Mouse (Mus musculus) midbrain, embryonic 15.5 days (tissue): ENCODE measurements around the gene Cacna1c. TPM values are rescaled to one million over a fixed set of nuclear protein-coding genes. Genes with fewer than 3 reads are reported as not detected.

Experiments
- ATAC-seq: fragments of 200-750 bp; cut with Nextera tagmentation; replicated peaks from 2 replicates; pipeline ENCODE4 v1.8.0; 2017; ENCODE audit warnings: moderate TSS enrichment
- H3K27ac ChIP-seq: fragments of 300-500 bp; sonication (generic); 2 replicates; pipeline ENCODE4 v1.5.1; 2015; ENCODE audit warnings: mild to moderate bottlenecking, inconsistent platforms
- H3K27me3 ChIP-seq: fragments of 300-500 bp; sonication (generic); replicated peaks from 2 replicates; pipeline ENCODE4 v1.6.1; 2015; ENCODE audit warnings: inconsistent platforms
- H3K36me3 ChIP-seq: fragments of 300-500 bp; sonication (generic); replicated peaks from 2 replicates; pipeline ENCODE4 v1.6.1; 2015; ENCODE audit warnings: inconsistent platforms
- H3K4me1 ChIP-seq: fragments of 300-500 bp; sonication (generic); 2 replicates; pipeline ENCODE4 v1.6.1; 2015; ENCODE audit warnings: inconsistent platforms
- H3K4me2 ChIP-seq: fragments of 300-500 bp; sonication (generic); 2 replicates; pipeline ENCODE4 v1.6.1; 2015; ENCODE audit warnings: inconsistent platforms, mild to moderate bottlenecking, moderate library complexity
- H3K4me3 ChIP-seq: fragments of 300-500 bp; sonication (generic); 2 replicates; pipeline ENCODE4 v1.5.1; 2015; ENCODE audit warnings: mild to moderate bottlenecking, inconsistent platforms
- H3K9ac ChIP-seq: fragments of 300-500 bp; sonication (generic); 2 replicates; pipeline ENCODE4 v1.6.1; 2015; ENCODE audit warnings: mild to moderate bottlenecking, inconsistent platforms
- H3K9me3 ChIP-seq: fragments of 300-500 bp; sonication (generic); 2 replicates; pipeline ENCODE4 v1.6.1; 2016; ENCODE audit warnings: inconsistent platforms
- WGBS: fragments of 180-500 bp; shearing (Covaris S2); methylation state at CpG from one replicate; pipeline ENCODE4 v1.1.7; 2015; ENCODE audit warnings: mixed read lengths; 5-methylcytosine and 5-hydroxymethylcytosine counted together
- polyA plus RNA-seq: library from polyadenylated mRNA; unstranded; fragments of >200 nt; fragmentation: Nextera tagmentation; extraction: Ambion mirVana; gene quantifications from 2 replicates; pipeline ENCODE4 v1.2.1, GENCODE M21; 2015

The Cacna1c gene
- polyA plus RNA-seq, 1 experiment from 2014 or later, result 7.9 TPM

GRCm38 (mm10) chr6:118626246-118626645 is 570.0 kb downstream of the Cacna1c start:
- 65% methylated on average over 4 of the region's 4 CpGs for WGBS
- no peak overlapping the region for H3K4me3 ChIP-seq
- H3K9me3 ChIP-seq, result no peaks in the 10 kb centered on the region
- H3K4me2 ChIP-seq, result no peak overlapping the region
- no peak overlapping the region for H3K27ac ChIP-seq
- 0 out of 2 replicates have a peak, but pooled peaks cover 5% of the 10 kb centered on the region for H3K36me3 ChIP-seq
- H3K27me3 ChIP-seq, result no peaks in the 10 kb centered on the region
- no peak overlapping the region for H3K9ac ChIP-seq
- ATAC-seq, result peak; percentile 58
- no peaks in the 10 kb centered on the region for H3K4me1 ChIP-seq

GRCm38 (mm10) chr6:118623609-118624008 is 572.6 kb downstream of the Cacna1c start:
- H3K36me3 ChIP-seq, result 0 out of 2 replicates have a peak, but pooled peaks cover 8% of the 10 kb centered on the region
- no peaks in the 10 kb centered on the region for H3K4me1 ChIP-seq
- H3K27ac ChIP-seq, result no peak overlapping the region
- no peak for ATAC-seq
- no peaks in the 10 kb centered on the region for H3K9me3 ChIP-seq
- H3K4me2 ChIP-seq, result no peak overlapping the region
- no peak overlapping the region for H3K9ac ChIP-seq
- WGBS, result 94% methylated on average over 3 of the region's 3 CpGs
- no peaks in the 10 kb centered on the region for H3K27me3 ChIP-seq
- no peak overlapping the region for H3K4me3 ChIP-seq

- Histone ChIP-seq H3K27ac (no peak overlapping the region), H3K4me3 (no peak overlapping the region), H3K27me3 (no peaks in the 10 kb centered on the region), H3K4me2 (no peak overlapping the region), H3K9me3 (no peaks in the 10 kb centered on the region), H3K9ac (no peak overlapping the region), H3K36me3 (0 out of 2 replicates have a peak, but pooled peaks cover 8% of the 10 kb centered on the region), H3K4me1 (no peaks in the 10 kb centered on the region)
- ATAC-seq, result no peak
- WGBS, result 79% methylated on average over 7 of the region's 7 CpGs
These were observed 574.4 kb downstream of the Cacna1c start for GRCm38 (mm10) chr6:118621866-118622265.

- no peak overlapping the region for H3K4me3 ChIP-seq
- ATAC-seq, result no peak
- no peak overlapping the region for H3K9ac ChIP-seq
- no peak overlapping the region for H3K27ac ChIP-seq
- no peaks in the 10 kb centered on the region for H3K9me3 ChIP-seq
- H3K36me3 ChIP-seq, result 0 out of 2 replicates have a peak, but pooled peaks cover 8% of the 10 kb centered on the region
- H3K4me1 ChIP-seq, result no peaks in the 10 kb centered on the region
- H3K4me2 ChIP-seq, result no peak overlapping the region
- 91% methylated on average over 3 of the region's 3 CpGs for WGBS
- H3K27me3 ChIP-seq, result no peaks in the 10 kb centered on the region
These were observed 574.8 kb downstream of the Cacna1c start for GRCm38 (mm10) chr6:118621406-118621805.

GRCm38 (mm10) chr6:118608906-118609305 is 587.3 kb downstream of the Cacna1c start:
- H3K4me1 ChIP-seq, result no peaks in the 10 kb centered on the region
- no peak overlapping the region for H3K4me2 ChIP-seq
- no peak for ATAC-seq
- no peak overlapping the region for H3K27ac ChIP-seq
- no peaks in the 10 kb centered on the region for H3K27me3 ChIP-seq
- H3K9me3 ChIP-seq, result no peaks in the 10 kb centered on the region
- no peak overlapping the region for H3K4me3 ChIP-seq
- H3K9ac ChIP-seq, result no peak overlapping the region
- 77% methylated on average over 6 of the region's 6 CpGs for WGBS
- H3K36me3 ChIP-seq, result peaks cover 11% of the 10 kb centered on the region

- ATAC-seq, result no peak
- Histone ChIP-seq H3K9me3 (no peaks in the 10 kb centered on the region), H3K27ac (no peak overlapping the region), H3K27me3 (no peaks in the 10 kb centered on the region), H3K9ac (no peak overlapping the region), H3K36me3 (peaks cover 21% of the 10 kb centered on the region), H3K4me2 (no peak overlapping the region), H3K4me1 (no peaks in the 10 kb centered on the region), H3K4me3 (no peak overlapping the region)
- WGBS, result 72% methylated on average over 7 of the region's 7 CpGs
These were observed 590.2 kb downstream of the Cacna1c start for GRCm38 (mm10) chr6:118605974-118606373.

GRCm38 (mm10) chr6:118603825-118604224 is 592.4 kb downstream of the Cacna1c start:
- 94% methylated on average over 7 of the region's 7 CpGs for WGBS
- no peak for ATAC-seq
- no peak overlapping the region for H3K4me2 ChIP-seq
- H3K27me3 ChIP-seq, result no peaks in the 10 kb centered on the region
- no peak overlapping the region for H3K27ac ChIP-seq
- H3K9me3 ChIP-seq, result no peaks in the 10 kb centered on the region
- H3K36me3 ChIP-seq, result peaks cover 26% of the 10 kb centered on the region
- H3K4me1 ChIP-seq, result no peaks in the 10 kb centered on the region
- H3K4me3 ChIP-seq, result no peak overlapping the region
- no peak overlapping the region for H3K9ac ChIP-seq

- Histone ChIP-seq H3K4me2 (no peak overlapping the region), H3K9ac (no peak overlapping the region), H3K36me3 (peaks cover 23% of the 10 kb centered on the region; the same call in 1 of the 2 replicates), H3K4me3 (no peak overlapping the region), H3K27ac (no peak overlapping the region), H3K27me3 (no peaks in the 10 kb centered on the region), H3K9me3 (no peaks in the 10 kb centered on the region), H3K4me1 (peaks cover 17% of the 10 kb centered on the region)
- 60% methylated on average over 9 of the region's 9 CpGs for WGBS
- no peak for ATAC-seq
These were observed 600.5 kb downstream of the Cacna1c start for GRCm38 (mm10) chr6:118595681-118596055.

- Histone ChIP-seq H3K4me1 (peaks cover 17% of the 10 kb centered on the region), H3K9me3 (no peaks in the 10 kb centered on the region), H3K27me3 (no peaks in the 10 kb centered on the region), H3K4me2 (no peak overlapping the region), H3K27ac (no peak overlapping the region), H3K4me3 (no peak overlapping the region), H3K9ac (no peak overlapping the region), H3K36me3 (peaks cover 20% of the 10 kb centered on the region; the same call in 1 of the 2 replicates)
- WGBS, result 84% methylated on average over 10 of the region's 10 CpGs
- no peak for ATAC-seq
These were observed 601.2 kb downstream of the Cacna1c start for GRCm38 (mm10) chr6:118594833-118595680.

- no peak overlapping the region for H3K27ac ChIP-seq
- H3K4me1 ChIP-seq, result peaks cover 17% of the 10 kb centered on the region
- H3K4me2 ChIP-seq, result peak overlapping the region; percentile 52
- H3K9me3 ChIP-seq, result no peaks in the 10 kb centered on the region
- H3K4me3 ChIP-seq, result peak overlapping the region; percentile 27
- H3K36me3 ChIP-seq, result peaks cover 20% of the 10 kb centered on the region; the same call in 1 of the 2 replicates
- no peaks in the 10 kb centered on the region for H3K27me3 ChIP-seq
- ATAC-seq, result no peak
- no peak overlapping the region for H3K9ac ChIP-seq
- WGBS, result 38% methylated on average over 10 of the region's 10 CpGs
These were observed 602.1 kb downstream of the Cacna1c start for GRCm38 (mm10) chr6:118594070-118594469.

GRCm38 (mm10) chr6:118593377-118594061 is 602.7 kb downstream of the Cacna1c start:
- H3K27me3 ChIP-seq, result no peaks in the 10 kb centered on the region
- H3K4me2 ChIP-seq, result peak overlapping the region; percentile 52
- 2% methylated on average over 34 of the region's 34 CpGs for WGBS
- peak overlapping the region; percentile 27 for H3K4me3 ChIP-seq
- H3K36me3 ChIP-seq, result peaks cover 20% of the 10 kb centered on the region; the same call in 1 of the 2 replicates
- H3K9me3 ChIP-seq, result no peaks in the 10 kb centered on the region
- no peak overlapping the region for H3K27ac ChIP-seq
- peak overlapping the region; percentile 4; the same call in 1 of the 2 replicates for H3K9ac ChIP-seq
- peak; percentile 59 for ATAC-seq
- peaks cover 17% of the 10 kb centered on the region for H3K4me1 ChIP-seq

- H3K27me3 ChIP-seq, result no peaks in the 10 kb centered on the region
- peak overlapping the region; percentile 52 for H3K4me2 ChIP-seq
- WGBS, result 15% methylated on average over 21 of the region's 21 CpGs
- no peak overlapping the region for H3K27ac ChIP-seq
- H3K9ac ChIP-seq, result peak overlapping the region; percentile 4; the same call in 1 of the 2 replicates
- no peaks in the 10 kb centered on the region for H3K9me3 ChIP-seq
- peak overlapping the region; percentile 27 for H3K4me3 ChIP-seq
- ATAC-seq, result no peak; the same call in 1 of the 2 replicates
- peaks cover 20% of the 10 kb centered on the region; the same call in 1 of the 2 replicates for H3K36me3 ChIP-seq
- peaks cover 17% of the 10 kb centered on the region for H3K4me1 ChIP-seq
These were observed 603.4 kb downstream of the Cacna1c start for GRCm38 (mm10) chr6:118592662-118593376.
